Mouse (Mus musculus) kidney, adult 8-10 months (tissue): ENCODE measurements around the gene Tspan4.
A peak's percentile ranks its signal among the peaks of the same experiment; 100 is the strongest.

Source experiments
- DNase-seq, 2 experiments: peaks; one replicate each; pipeline ENCODE4 v3.0.0; 2022

Gene Tspan4

GRCm38 (mm10) chr7:141461521-141462332 is 13.3 kb upstream of the Tspan4 start:
- peak in 1 of 2 experiments; percentile 16 for DNase-seq

- peak; percentile 75 to 78 for DNase-seq
These were observed 12.7 kb upstream of the Tspan4 start for GRCm38 (mm10) chr7:141462333-141462821.

GRCm38 (mm10) chr7:141463824-141464602 is 11.0 kb upstream of the Tspan4 start:
- peak in 1 of 2 experiments; percentile 69 for DNase-seq

- no peak for DNase-seq
These were observed 10.3 kb upstream of the Tspan4 start for GRCm38 (mm10) chr7:141464603-141465201.

GRCm38 (mm10) chr7:141465388-141466044 is 9.5 kb upstream of the Tspan4 start:
- DNase-seq: no peak

- no peak for DNase-seq
These were observed 9.0 kb upstream of the Tspan4 start for GRCm38 (mm10) chr7:141466045-141466394.

- DNase-seq: no peak
These were observed 8.4 kb upstream of the Tspan4 start for GRCm38 (mm10) chr7:141466607-141467148.

GRCm38 (mm10) chr7:141467230-141468030 is 7.6 kb upstream of the Tspan4 start, which contains the start of gene Cd151:
Gene Cd151 (plus strand): TSS chr7:141467392.
- peak; percentile 93 for DNase-seq

GRCm38 (mm10) chr7:141468164-141468521 is 6.9 kb upstream of the Tspan4 start:
- no peak for DNase-seq

GRCm38 (mm10) chr7:141468522-141469211 is 6.4 kb upstream of the Tspan4 start:
- peak; percentile 71 to 75 for DNase-seq

GRCm38 (mm10) chr7:141469352-141469751 is 5.7 kb upstream of the Tspan4 start:
- DNase-seq: no peak

- DNase-seq: peak in 1 of 2 experiments; percentile 20
These were observed 5.0 kb upstream of the Tspan4 start for GRCm38 (mm10) chr7:141469901-141470636.

GRCm38 (mm10) chr7:141470637-141470944 is 4.4 kb upstream of the Tspan4 start:
- DNase-seq: no peak

GRCm38 (mm10) chr7:141471236-141471635 is 3.8 kb upstream of the Tspan4 start:
- DNase-seq: no peak

- no peak for DNase-seq
These were observed 2.8 kb upstream of the Tspan4 start for GRCm38 (mm10) chr7:141472226-141472625.

GRCm38 (mm10) chr7:141472763-141473162 is 2.3 kb upstream of the Tspan4 start:
- DNase-seq: no peak

- DNase-seq: no peak
These were observed 880 bp upstream of the Tspan4 start for GRCm38 (mm10) chr7:141474160-141474559.

GRCm38 (mm10) chr7:141475805-141476158 is 742 bp downstream of the Tspan4 start:
- DNase-seq: no peak

GRCm38 (mm10) chr7:141476226-141476980 is 1.4 kb downstream of the Tspan4 start:
- DNase-seq: peak; percentile 93 to 94

- no peak for DNase-seq
These were observed 1.9 kb downstream of the Tspan4 start for GRCm38 (mm10) chr7:141476981-141477370.
